Mouse (Mus musculus) liver, embryonic 16.5 days (tissue): Measurements from ENCODE around the gene Dcdc2b. TPM values are rescaled to one million over a fixed set of nuclear protein-coding genes. Genes with fewer than 3 reads are reported as not detected.

Source experiments
- ATAC-seq: fragments of 200-750 bp; cut with Nextera tagmentation; 2 replicates; pipeline ENCODE4 v1.8.0; 2017; ENCODE audit warnings: low read depth, mild to moderate bottlenecking, moderate number of reproducible peaks, moderate library complexity
- H3K27ac ChIP-seq: fragments of 300-500 bp; sonication (generic); 2 replicates; pipeline ENCODE4 v1.5.1; 2014; ENCODE audit warnings: mild to moderate bottlenecking, low read length
- H3K27me3 ChIP-seq: fragments of 300-500 bp; sonication (generic); 2 replicates; pipeline ENCODE4 v1.6.1; 2014; ENCODE audit warnings: low read depth, low read length, mixed read lengths; ENCODE audit not compliant: control insufficient read depth, insufficient read depth
- H3K36me3 ChIP-seq: fragments of 300-500 bp; sonication (generic); 2 replicates; pipeline ENCODE4 v1.6.1; 2014; ENCODE audit warnings: mild to moderate bottlenecking; ENCODE audit not compliant: control insufficient read depth, insufficient read depth
- H3K4me1 ChIP-seq: fragments of 300-500 bp; sonication (generic); 2 replicates; pipeline ENCODE4 v1.6.1; 2014; ENCODE audit warnings: low read depth, low read length, mixed read lengths; ENCODE audit not compliant: control insufficient read depth
- H3K4me2 ChIP-seq: fragments of 300-500 bp; sonication (generic); 2 replicates; pipeline ENCODE4 v1.6.1; 2014; ENCODE audit warnings: low read depth, low read length, mixed read lengths
- H3K4me3 ChIP-seq: fragments of 300-500 bp; sonication (generic); 2 replicates; pipeline ENCODE4 v1.5.1; 2014; ENCODE audit warnings: low read depth, mild to moderate bottlenecking, low read length
- H3K9ac ChIP-seq: fragments of 300-500 bp; sonication (generic); 2 replicates; pipeline ENCODE4 v1.6.1; 2014; ENCODE audit warnings: low read depth, low read length
- H3K9me3 ChIP-seq: fragments of 300-500 bp; sonication (generic); replicated peaks from 2 replicates; pipeline ENCODE4 v1.6.1; 2016; ENCODE audit warnings: low read length; ENCODE audit not compliant: control insufficient read depth
- WGBS: fragments of 180-500 bp; shearing (Covaris S2); extraction: QIAGEN DNeasy Blood & Tissue Kit; methylation state at CpG from one replicate; pipeline ENCODE4 v1.1.7; 2014; ENCODE audit not compliant: insufficient replicate concordance; 5-methylcytosine and 5-hydroxymethylcytosine counted together
- polyA plus RNA-seq: library from polyadenylated mRNA; unstranded; fragments of >200 nt; fragmentation: Nextera tagmentation; extraction: Ambion mirVana; gene quantifications from 2 replicates; pipeline ENCODE4 v1.2.1, GENCODE M21; 2015

Gene Dcdc2b
- polyA plus RNA-seq, 1 experiment from 2014 or later, result 0.46 TPM

GRCm38 (mm10) chr4:129623681-129624091 lies 9.6 kb upstream of the Dcdc2b start, which contains the start of gene Ccdc28b:
Gene Ccdc28b (minus strand): TSS chr4:129623947.
- Histone ChIP-seq H3K27me3 (no peaks in the 10 kb centered on the region), H3K36me3 (peaks cover 16% of the 10 kb centered on the region), H3K9ac (peak within 1 kb of the TSS; percentile 59), H3K9me3 (no peaks in the 10 kb centered on the region), H3K4me1 (peaks cover 34% of the 10 kb centered on the region), H3K4me2 (peak within 1 kb of the TSS; percentile 69), H3K4me3 (peak within 1 kb of the TSS; percentile 61), H3K27ac (peak within 1 kb of the TSS; percentile 75)
- WGBS, result under 1% methylated on average over 10 of the region's 10 CpGs
- 0 out of 2 replicates have a peak, but pooled peaks have one; percentile 19 for ATAC-seq

- H3K4me3 ChIP-seq, result peak overlapping the region; percentile 61
- no peak overlapping the region; the same call in 1 of the 2 replicates for H3K27ac ChIP-seq
- no peaks in the 10 kb centered on the region for H3K9me3 ChIP-seq
- WGBS, result 21% methylated on average over 8 of the region's 8 CpGs
- peak overlapping the region; percentile 69 for H3K4me2 ChIP-seq
- peaks cover 42% of the 10 kb centered on the region for H3K4me1 ChIP-seq
- H3K36me3 ChIP-seq, result peaks cover 9% of the 10 kb centered on the region
- no peaks in the 10 kb centered on the region for H3K27me3 ChIP-seq
- ATAC-seq, result no peak
- H3K9ac ChIP-seq, result peak overlapping the region; percentile 59
Observed at GRCm38 (mm10) chr4:129622803-129623535, 8.9 kb upstream of the Dcdc2b start.

GRCm38 (mm10) chr4:129622120-129622802 lies 8.2 kb upstream of the Dcdc2b start:
- ATAC-seq, result no peak
- H3K9me3 ChIP-seq, result no peaks in the 10 kb centered on the region
- peaks cover 44% of the 10 kb centered on the region for H3K4me1 ChIP-seq
- no peak overlapping the region for H3K4me2 ChIP-seq
- peaks cover 2% of the 10 kb centered on the region; the same call in 1 of the 2 replicates for H3K36me3 ChIP-seq
- no peak overlapping the region for H3K9ac ChIP-seq
- H3K4me3 ChIP-seq, result no peak overlapping the region
- H3K27ac ChIP-seq, result no peak overlapping the region
- no peaks in the 10 kb centered on the region for H3K27me3 ChIP-seq
- 74% methylated on average over 11 of the region's 11 CpGs for WGBS

- Histone ChIP-seq H3K36me3 (no peaks in the 10 kb centered on the region), H3K9ac (no peak overlapping the region), H3K27me3 (no peaks in the 10 kb centered on the region), H3K4me2 (no peak overlapping the region), H3K27ac (no peak overlapping the region), H3K4me3 (no peak overlapping the region), H3K4me1 (peaks cover 44% of the 10 kb centered on the region), H3K9me3 (no peaks in the 10 kb centered on the region)
- WGBS, result 73% methylated on average over 8 of the region's 8 CpGs
- ATAC-seq, result no peak
Observed at GRCm38 (mm10) chr4:129621283-129621841, 7.3 kb upstream of the Dcdc2b start.

GRCm38 (mm10) chr4:129620419-129621282 lies 6.6 kb upstream of the Dcdc2b start:
- no peak overlapping the region for H3K4me3 ChIP-seq
- no peak for ATAC-seq
- 79% methylated on average over 11 of the region's 11 CpGs for WGBS
- H3K9ac ChIP-seq, result no peak overlapping the region
- peaks cover 41% of the 10 kb centered on the region for H3K4me1 ChIP-seq
- no peak overlapping the region for H3K27ac ChIP-seq
- H3K27me3 ChIP-seq, result no peaks in the 10 kb centered on the region
- no peaks in the 10 kb centered on the region for H3K36me3 ChIP-seq
- no peaks in the 10 kb centered on the region for H3K9me3 ChIP-seq
- H3K4me2 ChIP-seq, result no peak overlapping the region

- 4% methylated on average over 43 of the region's 44 CpGs for WGBS
Observed at GRCm38 (mm10) chr4:129618786-129619691, 5.0 kb upstream of the Dcdc2b start, which contains the start of gene Iqcc. Gene Iqcc (minus strand): TSS chr4:129619099.

GRCm38 (mm10) chr4:129618031-129618430 lies 4.0 kb upstream of the Dcdc2b start:
- no peaks in the 10 kb centered on the region for H3K27me3 ChIP-seq
- H3K9ac ChIP-seq, result peak overlapping the region; percentile 79
- peaks cover 19% of the 10 kb centered on the region for H3K4me1 ChIP-seq
- H3K4me3 ChIP-seq, result peak overlapping the region; percentile 76
- no peaks in the 10 kb centered on the region for H3K9me3 ChIP-seq
- H3K27ac ChIP-seq, result no peak overlapping the region
- H3K36me3 ChIP-seq, result no peaks in the 10 kb centered on the region
- ATAC-seq, result no peak
- peak overlapping the region; percentile 94 for H3K4me2 ChIP-seq
- 75% methylated on average over 5 of the region's 5 CpGs for WGBS

More at GRCm38 (mm10) chr4:129618786-129619691, 5.0 kb upstream of the Dcdc2b start, which contains the start of gene Iqcc:
- Histone ChIP-seq H3K4me2 (peak within 1 kb of the TSS; percentile 94), H3K9me3 (no peaks in the 10 kb centered on the region), H3K36me3 (no peaks in the 10 kb centered on the region), H3K4me1 (peaks cover 25% of the 10 kb centered on the region), H3K27ac (peak within 1 kb of the TSS; percentile 78), H3K27me3 (no peaks in the 10 kb centered on the region), H3K9ac (peak within 1 kb of the TSS; percentile 79), H3K4me3 (peak within 1 kb of the TSS; percentile 76)
- ATAC-seq, result peak; percentile 92
